Mouse (Mus musculus): ENCODE results near the gene Zfp385c.
"Not testable (repeated sequence)": the region's sequence is repeated elsewhere in the genome, so short reads cannot be mapped to it uniquely, and the experiment has no call there.

Zfp385c gene

GRCm38 (mm10) chr11:100598074-100598473 lies 94.2 kb downstream of the Zfp385c start:
- DNase-seq (ENCODE audit: low read depth), result no peak

DNA sequence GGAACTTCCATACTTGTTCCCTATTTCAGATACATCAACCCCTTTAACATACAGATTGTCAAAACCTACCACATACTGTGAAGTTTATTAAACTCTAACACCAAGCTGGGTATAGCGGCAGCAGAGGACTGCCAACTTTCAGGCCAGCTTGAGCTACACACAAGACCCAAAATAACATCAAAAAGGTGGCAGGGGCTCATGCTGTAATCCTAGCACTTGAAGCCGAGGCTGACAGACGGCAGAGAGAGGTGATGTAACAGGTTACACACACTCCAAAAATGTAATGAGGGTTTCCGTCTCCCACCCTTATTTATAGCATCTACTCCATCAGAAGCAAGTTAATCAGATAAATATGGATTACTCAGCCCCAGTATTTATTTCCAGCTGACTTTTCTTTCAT lies 96.7 kb downstream of the Zfp385c start:
- no peak for DNase-seq (ENCODE audit: low read depth)

GRCm38 (mm10) chr11:100594608-100595007 lies 97.6 kb downstream of the Zfp385c start:
- DNase-seq (ENCODE audit: low read depth), result no peak

- DNase-seq (ENCODE audit: low read depth), result no peak
These were observed 99.8 kb downstream of the Zfp385c start for GRCm38 (mm10) chr11:100592346-100593046.

DNA sequence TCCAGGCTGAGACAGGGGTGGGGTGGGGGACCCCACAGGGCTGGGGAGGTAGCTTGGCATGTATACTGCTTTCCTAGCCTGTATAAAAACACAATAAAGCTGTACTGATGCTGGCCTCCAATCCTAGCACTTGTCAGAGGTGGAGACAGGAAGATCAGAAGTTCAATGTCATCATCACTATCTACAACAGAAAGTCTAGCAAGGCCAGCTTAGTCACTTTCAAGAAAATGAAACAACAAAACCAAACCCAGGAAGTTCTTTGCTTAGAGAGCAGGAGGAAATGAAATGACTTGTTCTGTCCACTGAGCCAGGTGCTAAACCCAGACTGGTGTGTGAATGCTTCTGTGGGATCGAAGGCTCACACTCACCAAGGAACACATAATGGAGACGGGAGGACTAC lies 103.8 kb downstream of the Zfp385c start:
- DNase-seq (ENCODE audit: low read depth), result no peak

GRCm38 (mm10) chr11:100585148-100585547 lies 107.1 kb downstream of the Zfp385c start:
- DNase-seq (ENCODE audit: low read depth), result no peak

DNA sequence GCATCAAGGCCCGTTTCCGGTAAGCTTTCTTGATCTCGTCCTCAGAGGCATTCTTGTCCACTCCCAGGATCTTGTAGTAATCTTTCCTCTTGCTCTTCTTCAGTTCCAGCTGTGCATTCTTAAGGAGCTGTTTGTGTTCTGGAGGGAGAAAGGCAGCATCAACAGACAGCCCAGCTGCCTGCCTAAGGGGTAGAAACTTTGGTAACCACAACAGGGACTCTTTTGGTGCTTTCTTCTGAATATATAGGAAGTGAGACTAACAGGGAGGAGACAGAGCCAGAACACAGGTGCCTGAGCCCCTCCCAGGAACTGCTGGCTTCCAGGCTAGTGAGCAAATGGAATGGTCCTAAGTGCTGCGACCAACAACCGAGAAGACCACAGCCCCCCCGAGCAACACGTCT lies 107.7 kb downstream of the Zfp385c start:
- DNase-seq (ENCODE audit: low read depth), result no peak

DNA sequence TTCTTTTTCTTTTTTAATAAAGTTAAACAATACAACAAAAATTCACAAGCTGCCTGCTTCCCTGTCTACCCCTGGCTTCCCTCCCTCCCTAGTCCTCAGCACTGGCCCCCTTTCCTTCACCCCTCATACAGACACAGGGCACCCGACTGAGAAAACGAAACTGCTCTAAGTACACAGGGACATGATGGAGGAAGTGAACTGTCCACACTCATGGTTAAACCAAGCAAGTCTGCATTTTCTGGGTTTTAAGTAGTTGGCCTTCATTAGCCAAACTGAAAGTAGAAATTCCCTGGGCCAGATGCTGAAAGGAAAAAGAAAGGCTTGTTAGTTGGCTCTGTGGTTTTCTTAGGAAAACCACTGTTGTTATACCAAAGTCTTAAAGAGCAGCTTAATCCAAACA lies 109.4 kb downstream of the Zfp385c start:
- no peak for DNase-seq (ENCODE audit: low read depth)

DNA sequence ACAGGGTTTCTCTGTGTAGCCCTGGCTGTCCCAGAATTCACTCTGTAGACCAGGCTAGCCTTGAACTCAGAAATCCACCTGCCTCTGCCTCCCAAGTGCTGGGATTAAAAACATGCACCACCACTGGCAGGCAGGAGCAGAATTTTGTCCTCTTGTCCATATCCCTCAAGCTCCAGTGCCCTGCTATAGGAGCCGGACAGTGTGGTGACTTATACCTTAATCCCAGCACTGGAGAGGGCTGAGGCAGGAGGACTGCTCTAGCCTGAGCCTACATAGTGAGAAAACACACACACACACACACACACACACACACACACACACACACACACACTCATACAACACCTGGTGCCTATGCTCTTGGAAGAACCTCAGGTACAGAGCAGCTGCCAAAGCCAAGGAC lies 109.8 kb downstream of the Zfp385c start:
- DNase-seq (ENCODE audit: low read depth), result not testable (repeated sequence)

GRCm38 (mm10) chr11:100581756-100582155 lies 110.5 kb downstream of the Zfp385c start:
- DNase-seq (ENCODE audit: low read depth), result no peak

- no peak for DNase-seq (ENCODE audit: low read depth)
These were observed 112.0 kb downstream of the Zfp385c start for GRCm38 (mm10) chr11:100580275-100580674.

- no peak for DNase-seq (ENCODE audit: low read depth)
These were observed 113.0 kb downstream of the Zfp385c start for GRCm38 (mm10) chr11:100579116-100579799.

DNA sequence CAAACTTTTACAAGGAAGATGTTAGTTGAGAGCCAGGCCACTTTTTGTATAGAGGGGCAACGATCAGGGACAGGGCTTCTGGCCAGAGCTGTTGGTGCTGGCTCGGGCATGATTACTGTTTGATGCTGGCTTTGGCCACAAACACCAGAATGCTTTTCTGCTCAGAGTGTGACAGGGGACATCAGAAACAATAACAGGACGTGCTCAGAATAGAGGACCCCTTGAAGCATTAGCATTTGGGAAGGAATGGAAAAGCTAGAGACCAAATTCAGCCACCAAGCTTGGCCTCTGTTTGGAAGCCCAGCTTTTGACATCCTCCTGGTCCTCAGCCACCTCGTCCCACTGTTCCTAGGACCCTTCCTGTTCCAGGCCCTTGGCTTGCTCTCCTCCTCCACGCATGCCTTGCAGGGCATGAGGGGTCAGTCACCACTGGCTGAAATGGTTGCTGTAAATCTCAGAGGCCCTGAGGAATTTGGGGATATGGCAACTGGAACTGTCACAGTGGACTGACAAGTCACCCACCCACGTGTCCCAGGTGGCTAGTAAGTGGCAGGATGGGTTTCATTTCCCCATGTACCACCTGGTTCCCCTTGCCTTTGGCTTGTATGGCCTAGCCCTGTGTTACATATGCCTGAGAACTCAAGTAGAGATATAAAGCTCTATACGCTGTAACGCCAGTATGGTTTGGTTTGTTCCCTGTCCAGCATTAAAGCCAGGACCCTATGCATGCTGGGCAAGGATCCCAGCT lies 114.2 kb downstream of the Zfp385c start:
- no peak for DNase-seq (ENCODE audit: low read depth)

Data from fibroblast of lung, adult 2 months (primary cell).